Mouse (Mus musculus): ENCODE results near the gene Kat6b. TPM values are rescaled to one million over a fixed set of nuclear protein-coding genes. Genes with fewer than 3 reads are reported as not detected.

Kat6b gene
- 124 and 135 TPM in 2 replicates for polyA plus RNA-seq (2012; ENCODE audit: insufficient read depth, insufficient read length, low replicate concordance, missing spikeins)

GRCm38 (mm10) chr14:21481231-21481630, at the start of gene Kat6b:
Kat6b (plus strand) TSS chr14:21481434.
- no peak within 1 kb of the TSS for H3K4me3 ChIP-seq (ENCODE audit: insufficient read depth, low read depth, low read length)
- 92% methylated on average over 7 of the region's 7 CpGs for WGBS
- H3K27ac ChIP-seq (ENCODE audit: insufficient read depth, low read depth, low read length) = no peak within 1 kb of the TSS
- no peaks in the 10 kb centered on the region for H3K4me1 ChIP-seq (ENCODE audit: control insufficient read depth, insufficient read depth, low read length)
- TF ChIP-seq CTCF (IDR thresholded peaks at IDR 0.05; ENCODE audit: insufficient read depth, low read depth, low read length) (no peak), POLR2A (IDR thresholded peaks at IDR 0.05; ENCODE audit: insufficient read depth, low read depth, low read length) (no peak)

GRCm38 (mm10) chr14:21433415-21433814, 47.8 kb upstream of the Kat6b start:
- no peaks in the 10 kb centered on the region for H3K4me1 ChIP-seq (ENCODE audit: control insufficient read depth, insufficient read depth, low read length)
- H3K4me3 ChIP-seq (ENCODE audit: insufficient read depth, low read depth, low read length) = no peak overlapping the region
- 94% methylated on average over 4 of the region's 4 CpGs for WGBS
- H3K27ac ChIP-seq (ENCODE audit: insufficient read depth, low read depth, low read length) = no peak overlapping the region
- TF ChIP-seq POLR2A (IDR thresholded peaks at IDR 0.05; ENCODE audit: insufficient read depth, low read depth, low read length) (no peak), CTCF (IDR thresholded peaks at IDR 0.05; ENCODE audit: insufficient read depth, low read depth, low read length) (no peak)

GRCm38 (mm10) chr14:21433995-21434394, 47.2 kb upstream of the Kat6b start:
- no peak for TF ChIP-seq CTCF (IDR thresholded peaks at IDR 0.05; ENCODE audit: insufficient read depth, low read depth, low read length)
- TF ChIP-seq POLR2A (IDR thresholded peaks at IDR 0.05; ENCODE audit: insufficient read depth, low read depth, low read length) = no peak
- no peaks in the 10 kb centered on the region for H3K4me1 ChIP-seq (ENCODE audit: control insufficient read depth, insufficient read depth, low read length)
- H3K4me3 ChIP-seq (ENCODE audit: insufficient read depth, low read depth, low read length) = no peak overlapping the region
- 94% methylated on average over 5 of the region's 5 CpGs for WGBS
- no peak overlapping the region for H3K27ac ChIP-seq (ENCODE audit: insufficient read depth, low read depth, low read length)

GRCm38 (mm10) chr14:21434686-21435085, 46.5 kb upstream of the Kat6b start:
- Histone ChIP-seq H3K4me1 (ENCODE audit: control insufficient read depth, insufficient read depth, low read length) (no peaks in the 10 kb centered on the region), H3K27ac (ENCODE audit: insufficient read depth, low read depth, low read length) (no peak overlapping the region), H3K4me3 (ENCODE audit: insufficient read depth, low read depth, low read length) (no peak overlapping the region)
- TF ChIP-seq CTCF (IDR thresholded peaks at IDR 0.05; ENCODE audit: insufficient read depth, low read depth, low read length) = no peak
- no peak for TF ChIP-seq POLR2A (IDR thresholded peaks at IDR 0.05; ENCODE audit: insufficient read depth, low read depth, low read length)
- WGBS = 25% methylated on average over 9 of the region's 9 CpGs

- H3K4me3 ChIP-seq (ENCODE audit: insufficient read depth, low read depth, low read length) = no peak overlapping the region
- 10% methylated on average over 4 of the region's 4 CpGs for WGBS
- no peak for TF ChIP-seq POLR2A (IDR thresholded peaks at IDR 0.05; ENCODE audit: insufficient read depth, low read depth, low read length)
- TF ChIP-seq CTCF (IDR thresholded peaks at IDR 0.05; ENCODE audit: insufficient read depth, low read depth, low read length) = no peak
These were observed 41.4 kb upstream of the Kat6b start for GRCm38 (mm10) chr14:21439785-21440184.

GRCm38 (mm10) chr14:21440526-21440925, 40.7 kb upstream of the Kat6b start:
- no peak overlapping the region for H3K4me3 ChIP-seq (ENCODE audit: insufficient read depth, low read depth, low read length)
- 85% methylated on average over 2 of the region's 2 CpGs for WGBS
- peak overlapping the region; percentile 80 for H3K27ac ChIP-seq (ENCODE audit: insufficient read depth, low read depth, low read length)
- TF ChIP-seq CTCF (IDR thresholded peaks at IDR 0.05; ENCODE audit: insufficient read depth, low read depth, low read length) (no peak), POLR2A (IDR thresholded peaks at IDR 0.05; ENCODE audit: insufficient read depth, low read depth, low read length) (no peak)
- peaks cover 6% of the 10 kb centered on the region for H3K4me1 ChIP-seq (ENCODE audit: control insufficient read depth, insufficient read depth, low read length)

More at GRCm38 (mm10) chr14:21439785-21440184, 41.4 kb upstream of the Kat6b start:
- H3K27ac ChIP-seq (ENCODE audit: insufficient read depth, low read depth, low read length) = peak overlapping the region; percentile 80
- H3K4me1 ChIP-seq (ENCODE audit: control insufficient read depth, insufficient read depth, low read length) = peaks cover 6% of the 10 kb centered on the region

- 83% methylated on average over 10 of the region's 10 CpGs for WGBS
- Histone ChIP-seq H3K27ac (ENCODE audit: insufficient read depth, low read depth, low read length) (no peak overlapping the region), H3K4me1 (ENCODE audit: control insufficient read depth, insufficient read depth, low read length) (peaks cover 6% of the 10 kb centered on the region), H3K4me3 (ENCODE audit: insufficient read depth, low read depth, low read length) (no peak overlapping the region)
- no peak for TF ChIP-seq CTCF (IDR thresholded peaks at IDR 0.05; ENCODE audit: insufficient read depth, low read depth, low read length)
- TF ChIP-seq POLR2A (IDR thresholded peaks at IDR 0.05; ENCODE audit: insufficient read depth, low read depth, low read length) = no peak
These were observed 39.3 kb upstream of the Kat6b start for GRCm38 (mm10) chr14:21441772-21442533.

GRCm38 (mm10) chr14:21452581-21452980, 28.7 kb upstream of the Kat6b start:
- Histone ChIP-seq H3K4me3 (ENCODE audit: insufficient read depth, low read depth, low read length) (no peak overlapping the region), H3K4me1 (ENCODE audit: control insufficient read depth, insufficient read depth, low read length) (peaks cover 2% of the 10 kb centered on the region; the same call in 1 of the 2 replicates), H3K27ac (ENCODE audit: insufficient read depth, low read depth, low read length) (no peak overlapping the region)
- TF ChIP-seq POLR2A (IDR thresholded peaks at IDR 0.05; ENCODE audit: insufficient read depth, low read depth, low read length) = no peak
- TF ChIP-seq CTCF (IDR thresholded peaks at IDR 0.05; ENCODE audit: insufficient read depth, low read depth, low read length) = no peak
- 82% methylated on average over 4 of the region's 4 CpGs for WGBS

GRCm38 (mm10) chr14:21453896-21454295, 27.3 kb upstream of the Kat6b start:
- Histone ChIP-seq H3K27ac (ENCODE audit: insufficient read depth, low read depth, low read length) (no peak overlapping the region), H3K4me3 (ENCODE audit: insufficient read depth, low read depth, low read length) (no peak overlapping the region), H3K4me1 (ENCODE audit: control insufficient read depth, insufficient read depth, low read length) (no peaks in the 10 kb centered on the region)
- TF ChIP-seq POLR2A (IDR thresholded peaks at IDR 0.05; ENCODE audit: insufficient read depth, low read depth, low read length) (no peak), CTCF (IDR thresholded peaks at IDR 0.05; ENCODE audit: insufficient read depth, low read depth, low read length) (no peak)
- 63% methylated on average over 2 of the region's 2 CpGs for WGBS
